Mouse (Mus musculus): ENCODE measurements around the gene Castor2. TPM values are rescaled to one million over a fixed set of nuclear protein-coding genes. Genes with fewer than 3 reads are reported as not detected.

Gene Castor2
- polyA plus RNA-seq, 1 experiment = 4.9 TPM

DNA sequence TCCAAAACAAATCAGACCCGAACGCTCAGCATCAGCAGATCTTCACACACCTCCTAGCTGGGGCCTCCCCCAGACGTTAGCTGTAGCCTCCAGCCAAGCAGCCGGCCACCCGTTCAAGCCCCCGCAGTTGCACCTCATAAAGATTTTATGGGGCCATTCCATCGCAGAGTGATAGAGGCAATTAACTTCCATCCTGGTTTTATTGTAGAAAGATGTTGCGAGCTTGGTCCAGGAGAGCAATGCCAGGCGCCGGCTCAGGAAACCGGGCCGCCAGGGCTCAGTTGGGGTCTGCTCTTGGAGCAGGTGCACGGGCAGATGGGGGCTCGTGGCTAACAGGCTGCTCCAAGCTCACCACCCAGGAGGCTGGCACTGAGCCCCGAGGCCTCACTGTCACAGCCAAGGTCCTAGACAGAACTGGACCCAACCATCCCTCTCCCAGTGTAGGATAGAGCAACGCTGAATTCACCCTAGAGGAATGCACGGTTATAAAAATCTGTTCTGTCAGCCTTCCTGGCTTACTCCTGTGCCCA, 25.9 kb upstream of the Castor2 start:
- Histone ChIP-seq H3K4me3 (replicated peaks; ENCODE audit: control insufficient read depth, low read depth, low read length) (no peak overlapping the region), H3K27ac (ENCODE audit: control insufficient read depth, insufficient read depth, low read depth, low read length, poor library complexity) (no peak overlapping the region), H3K4me1 (ENCODE audit: control insufficient read depth, insufficient read depth, low read length) (no peaks in the 10 kb centered on the region)
- TF ChIP-seq POLR2A (IDR thresholded peaks at IDR 0.05; ENCODE audit: borderline replicate concordance, control insufficient read depth, low read depth, low read length) (no peak), CTCF (IDR thresholded peaks at IDR 0.05; ENCODE audit: control insufficient read depth, insufficient read depth, low read length) (no peak)
- 55% methylated on average over 17 of the region's 17 CpGs for WGBS

DNA sequence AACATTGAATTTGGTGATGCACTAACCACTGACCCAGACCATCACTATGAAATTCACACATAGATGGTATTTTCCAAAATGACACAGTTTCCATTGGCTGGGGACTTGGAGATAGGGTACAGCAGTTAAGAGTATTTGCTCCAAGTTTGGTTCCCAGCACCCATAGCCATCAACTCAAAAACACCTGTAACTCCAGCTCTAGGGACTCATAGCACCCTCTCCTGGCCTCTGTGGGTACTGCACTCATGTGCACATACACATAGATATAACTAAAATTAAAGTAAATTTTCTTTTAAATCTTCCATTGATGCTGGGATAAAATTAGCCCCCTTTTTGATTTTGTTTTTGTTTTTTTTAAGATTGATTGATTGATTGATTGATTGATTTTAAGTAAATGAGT, 25.1 kb upstream of the Castor2 start:
- Histone ChIP-seq H3K27ac (ENCODE audit: control insufficient read depth, insufficient read depth, low read depth, low read length, poor library complexity) (no peak overlapping the region), H3K4me3 (replicated peaks; ENCODE audit: control insufficient read depth, low read depth, low read length) (no peak overlapping the region), H3K4me1 (ENCODE audit: control insufficient read depth, insufficient read depth, low read length) (no peaks in the 10 kb centered on the region)
- TF ChIP-seq CTCF (IDR thresholded peaks at IDR 0.05; ENCODE audit: control insufficient read depth, insufficient read depth, low read length) = no peak
- TF ChIP-seq POLR2A (IDR thresholded peaks at IDR 0.05; ENCODE audit: borderline replicate concordance, control insufficient read depth, low read depth, low read length) = no peak

DNA sequence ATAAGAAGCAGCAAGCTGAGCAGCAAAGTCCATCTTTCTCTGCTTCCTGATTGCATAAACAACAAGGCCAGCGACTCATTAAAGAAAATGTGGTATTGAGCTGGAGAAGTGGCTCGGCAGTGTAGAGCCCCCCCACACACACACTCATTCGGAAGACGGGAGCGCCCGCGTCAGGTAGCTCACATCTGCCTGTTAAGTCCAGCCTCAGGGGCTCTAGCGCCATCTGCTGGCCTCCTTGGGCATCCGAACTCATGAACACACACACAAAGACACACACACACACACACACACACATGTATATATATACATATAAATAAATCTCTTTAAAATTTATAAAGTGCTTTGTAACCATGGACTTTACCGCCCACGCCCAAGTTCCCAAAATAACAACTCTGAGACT, 23.3 kb upstream of the Castor2 start:
- no peaks in the 10 kb centered on the region for H3K4me1 ChIP-seq (ENCODE audit: control insufficient read depth, insufficient read depth, low read length)
- H3K4me3 ChIP-seq (replicated peaks; ENCODE audit: control insufficient read depth, low read depth, low read length) = no peak overlapping the region
- H3K27ac ChIP-seq (ENCODE audit: control insufficient read depth, insufficient read depth, low read depth, low read length, poor library complexity) = no peak overlapping the region
- TF ChIP-seq POLR2A (IDR thresholded peaks at IDR 0.05; ENCODE audit: borderline replicate concordance, control insufficient read depth, low read depth, low read length) (no peak), CTCF (IDR thresholded peaks at IDR 0.05; ENCODE audit: control insufficient read depth, insufficient read depth, low read length) (no peak)
- 87% methylated on average over 11 of the region's 11 CpGs for WGBS

DNA sequence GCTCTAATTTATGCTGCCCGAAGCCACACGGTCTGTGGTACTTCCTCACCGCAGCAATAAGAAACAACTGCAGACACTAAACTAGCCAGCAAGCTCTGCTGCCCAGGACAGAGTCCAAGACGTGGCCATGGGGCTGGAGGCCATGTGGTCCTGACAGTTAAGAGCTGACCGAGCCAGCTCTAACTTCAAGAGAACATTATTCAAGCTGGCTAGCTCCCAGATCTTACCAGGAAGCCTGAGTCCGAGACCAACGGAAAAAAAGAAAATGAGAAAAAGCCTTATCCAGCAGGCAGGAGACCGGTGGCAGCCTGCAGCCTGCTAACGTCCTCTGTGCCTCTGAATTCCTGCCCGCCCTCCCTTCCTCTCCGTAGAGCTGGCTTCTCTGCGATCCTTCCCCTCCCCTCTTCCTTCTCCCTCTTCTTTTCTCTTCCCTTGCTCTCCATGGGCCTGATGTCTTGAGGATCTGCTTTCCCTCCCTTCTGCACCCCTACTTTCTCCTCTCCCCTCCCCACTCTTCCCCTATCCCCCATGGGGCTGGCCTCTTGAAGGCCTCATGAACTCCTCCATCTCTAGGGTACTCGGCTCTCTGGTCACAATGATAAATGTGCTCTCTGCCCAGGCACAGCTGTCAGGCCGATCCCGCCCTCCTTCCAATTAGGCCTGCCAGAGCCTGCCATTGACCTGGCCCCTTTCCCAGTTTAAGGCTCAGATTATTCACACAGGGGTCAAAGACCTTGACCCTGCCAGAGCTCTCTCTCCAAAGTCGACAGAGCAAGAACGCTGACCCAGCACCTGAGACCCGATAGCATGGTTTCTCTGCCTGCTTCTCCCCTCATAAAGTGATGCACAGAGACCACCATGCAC, 18.6 kb upstream of the Castor2 start:
- no peak overlapping the region for H3K4me3 ChIP-seq (replicated peaks; ENCODE audit: control insufficient read depth, low read depth, low read length)
- no peak overlapping the region for H3K27ac ChIP-seq (ENCODE audit: control insufficient read depth, insufficient read depth, low read depth, low read length, poor library complexity)
- 36% methylated on average over 18 of the region's 18 CpGs for WGBS
- TF ChIP-seq CTCF (IDR thresholded peaks at IDR 0.05; ENCODE audit: control insufficient read depth, insufficient read depth, low read length) = no peak
- H3K4me1 ChIP-seq (ENCODE audit: control insufficient read depth, insufficient read depth, low read length) = no peaks in the 10 kb centered on the region

DNA sequence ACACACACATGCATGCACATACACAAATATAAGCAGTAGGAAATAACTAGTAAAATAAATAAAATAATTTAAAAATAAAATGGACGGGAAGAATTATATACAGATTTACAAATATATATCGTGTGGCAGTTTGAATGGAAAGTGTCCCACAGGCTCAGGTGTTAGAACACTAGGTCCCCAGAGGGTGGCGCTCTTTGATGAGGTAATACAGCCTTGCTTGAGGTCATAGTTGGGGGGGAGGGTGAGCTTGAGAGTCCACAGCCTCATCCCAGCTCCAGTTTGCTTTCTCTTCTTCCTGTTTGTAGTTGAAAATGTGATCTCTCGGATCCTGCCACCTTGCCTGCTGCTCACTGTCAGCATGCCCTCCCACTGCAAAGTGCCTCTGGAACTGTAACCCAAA, 14.3 kb upstream of the Castor2 start:
- 79% methylated on average over 4 of the region's 4 CpGs for WGBS
- H3K27ac ChIP-seq (ENCODE audit: control insufficient read depth, insufficient read depth, low read depth, low read length, poor library complexity) = no peak overlapping the region
- TF ChIP-seq CTCF (IDR thresholded peaks at IDR 0.05; ENCODE audit: control insufficient read depth, insufficient read depth, low read length) = no peak
- no peak for TF ChIP-seq POLR2A (IDR thresholded peaks at IDR 0.05; ENCODE audit: borderline replicate concordance, control insufficient read depth, low read depth, low read length)
- H3K4me1 ChIP-seq (ENCODE audit: control insufficient read depth, insufficient read depth, low read length) = no peaks in the 10 kb centered on the region
- H3K4me3 ChIP-seq (replicated peaks; ENCODE audit: control insufficient read depth, low read depth, low read length) = no peak overlapping the region

DNA sequence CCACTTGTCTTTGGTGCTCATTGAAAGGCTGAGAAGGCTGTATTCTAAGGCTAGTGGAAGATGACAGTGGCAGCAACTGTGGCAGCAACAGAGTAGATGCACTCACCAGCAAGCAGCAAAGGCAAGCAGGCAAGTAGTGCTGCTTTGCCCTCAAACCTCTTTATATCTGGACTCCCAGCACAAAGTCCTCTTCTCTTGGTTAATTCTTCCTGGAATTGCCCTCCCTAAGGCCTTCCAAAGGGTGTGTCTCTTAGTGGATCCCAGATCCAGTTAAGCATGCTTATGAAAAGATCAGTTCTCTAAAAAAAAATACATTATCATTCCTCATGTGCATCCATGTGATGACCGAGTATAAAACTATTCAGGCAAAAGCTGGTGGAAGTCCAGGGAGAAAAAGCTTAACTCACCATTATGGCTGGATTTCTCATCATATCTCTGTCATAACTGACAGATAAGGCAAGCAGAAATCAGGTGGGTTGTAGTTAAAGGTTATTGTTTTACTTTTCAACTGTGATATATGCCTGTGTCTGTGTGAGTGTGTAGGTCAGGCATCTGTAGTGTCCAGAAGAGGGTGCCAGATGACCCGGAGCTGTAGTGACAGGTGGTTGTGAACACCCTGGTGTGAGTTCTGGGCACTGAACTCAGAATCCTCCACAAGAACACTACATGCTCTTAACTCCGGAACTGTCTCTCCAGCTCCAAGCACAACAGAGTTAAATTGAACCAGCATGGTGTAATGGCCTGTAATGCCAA, 13.4 kb upstream of the Castor2 start:
- TF ChIP-seq CTCF (IDR thresholded peaks at IDR 0.05; ENCODE audit: control insufficient read depth, insufficient read depth, low read length) = no peak
- 84% methylated on average over 3 of the region's 3 CpGs for WGBS
- no peaks in the 10 kb centered on the region for H3K4me1 ChIP-seq (ENCODE audit: control insufficient read depth, insufficient read depth, low read length)
- no peak overlapping the region for H3K27ac ChIP-seq (ENCODE audit: control insufficient read depth, insufficient read depth, low read depth, low read length, poor library complexity)
- no peak overlapping the region for H3K4me3 ChIP-seq (replicated peaks; ENCODE audit: control insufficient read depth, low read depth, low read length)

DNA sequence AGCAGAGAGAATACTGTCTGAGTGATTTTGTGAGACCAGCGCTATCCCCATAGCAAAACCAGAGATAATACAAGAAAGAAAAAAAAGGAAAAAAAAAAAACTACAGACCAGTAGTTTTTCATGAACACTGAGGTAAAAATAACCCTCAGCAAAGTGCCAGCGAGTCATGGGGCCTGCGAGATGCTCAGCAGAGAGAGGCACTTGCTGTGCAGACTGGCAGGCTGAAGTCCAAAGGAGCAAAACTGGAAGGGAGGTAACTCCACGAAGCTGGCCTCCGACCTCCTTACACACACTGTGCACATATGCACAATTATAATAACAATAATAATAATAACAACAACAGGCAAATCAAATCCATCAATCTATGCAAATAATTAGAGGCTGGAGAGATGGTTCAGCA, 12.3 kb upstream of the Castor2 start:
- 73% methylated on average over 5 of the region's 5 CpGs for WGBS
- no peak for TF ChIP-seq CTCF (IDR thresholded peaks at IDR 0.05; ENCODE audit: control insufficient read depth, insufficient read depth, low read length)
- no peak for TF ChIP-seq POLR2A (IDR thresholded peaks at IDR 0.05; ENCODE audit: borderline replicate concordance, control insufficient read depth, low read depth, low read length)

DNA sequence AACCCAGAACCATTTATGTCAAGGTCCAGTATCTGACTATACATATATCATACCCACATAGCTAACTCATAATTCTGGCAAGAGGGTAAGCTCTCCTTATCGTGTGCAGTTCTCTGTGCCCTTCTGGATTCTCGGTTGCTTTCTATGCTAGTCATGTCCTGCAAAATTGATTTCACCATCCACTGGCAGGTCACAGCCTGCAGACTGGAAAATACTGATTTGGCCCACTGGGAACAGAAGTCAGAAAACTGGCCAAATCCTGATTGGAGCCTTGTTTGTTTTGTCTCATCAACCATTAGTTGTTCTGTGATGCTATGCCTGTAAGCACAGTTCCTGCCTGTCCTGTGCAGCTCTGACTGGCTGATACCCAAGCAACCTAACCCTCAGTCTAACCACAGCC, 3.7 kb upstream of the Castor2 start:
- H3K4me3 ChIP-seq (replicated peaks; ENCODE audit: control insufficient read depth, low read depth, low read length) = no peak overlapping the region
- WGBS = 84% methylated on average over 2 of the region's 2 CpGs
- no peaks in the 10 kb centered on the region for H3K4me1 ChIP-seq (ENCODE audit: control insufficient read depth, insufficient read depth, low read length)
- H3K27ac ChIP-seq (ENCODE audit: control insufficient read depth, insufficient read depth, low read depth, low read length, poor library complexity) = no peak overlapping the region
- no peak for TF ChIP-seq CTCF (IDR thresholded peaks at IDR 0.05; ENCODE audit: control insufficient read depth, insufficient read depth, low read length)
- TF ChIP-seq POLR2A (IDR thresholded peaks at IDR 0.05; ENCODE audit: borderline replicate concordance, control insufficient read depth, low read depth, low read length) = no peak

More for the DNA sequence above, 12.3 kb upstream of the Castor2 start:
- no peak overlapping the region for H3K4me3 ChIP-seq (replicated peaks; ENCODE audit: control insufficient read depth, low read depth, low read length)
- H3K27ac ChIP-seq (ENCODE audit: control insufficient read depth, insufficient read depth, low read depth, low read length, poor library complexity) = no peak overlapping the region
- H3K4me1 ChIP-seq (ENCODE audit: control insufficient read depth, insufficient read depth, low read length) = no peaks in the 10 kb centered on the region

All from bone marrow, adult 2 months (tissue).